Mouse (Mus musculus) liver, embryonic 14.5 days (tissue): ENCODE measurements at regions not wholly inside any gene's neighbourhood (a gene's known extent, or its start where the extent isn't known, plus 50 kb on each side); places are given as distances from the start of the nearest gene placed in this dataset.

Experiments used
- ATAC-seq: fragments of 200-750 bp; cut with Nextera tagmentation; 2 replicates; pipeline ENCODE4 v1.8.0; 2017; ENCODE audit warnings: moderate number of reproducible peaks, mild to moderate bottlenecking, moderate library complexity; ENCODE audit not compliant: insufficient read depth
- DNase-seq, 3 experiments: peaks; one replicate each; pipeline ENCODE4 v3.0.0-alpha.2; 2012 to 2013; ENCODE audit warnings: low read depth in 3 of 3, low spot score in 3 of 3
- H3K27ac ChIP-seq: fragments of 300-500 bp; sonication (generic); 2 replicates; pipeline ENCODE4 v1.5.1; 2014; ENCODE audit warnings: moderate library complexity, mild to moderate bottlenecking, control low read depth, inconsistent platforms
- H3K27me3 ChIP-seq: fragments of 300-500 bp; sonication (generic); 2 replicates; pipeline ENCODE4 v1.6.1; 2014; ENCODE audit warnings: mild to moderate bottlenecking, low read length, moderate library complexity; ENCODE audit not compliant: control insufficient read depth, insufficient read depth
- H3K36me3 ChIP-seq: fragments of 300-500 bp; sonication (generic); replicated peaks from 2 replicates; pipeline ENCODE4 v1.6.1; 2014; ENCODE audit warnings: low read depth; ENCODE audit not compliant: control insufficient read depth, insufficient read depth
- H3K4me1 ChIP-seq, 2 experiments: fragments of 200-500 bp in 1 of 2; fragments of 300-500 bp in 1 of 2; sonication (generic) in 1 of 2; replicated peaks; 2 replicates each; pipeline ENCODE4 v1.6.1; 2012 to 2014; ENCODE audit warnings: antibody characterized with exemption in 1 of 2, inconsistent platforms in 1 of 2, low read length in 1 of 2; ENCODE audit not compliant: control insufficient read depth in 2 of 2, insufficient read depth in 2 of 2
- H3K4me2 ChIP-seq: fragments of 300-500 bp; sonication (generic); 2 replicates; pipeline ENCODE4 v1.6.1; 2014; ENCODE audit warnings: low read depth, mild to moderate bottlenecking, control low read depth, moderate library complexity
- H3K4me3 ChIP-seq, 2 experiments: fragments of 200-500 bp in 1 of 2; fragments of 300-500 bp in 1 of 2; sonication (generic) in 1 of 2; 2 replicates each; pipeline ENCODE4 v1.5.1; 2012 to 2014; ENCODE audit warnings: low read depth in 2 of 2, low read length in 2 of 2, mild to moderate bottlenecking in 2 of 2, control low read depth in 1 of 2, inconsistent platforms in 1 of 2, moderate library complexity in 1 of 2; ENCODE audit not compliant: insufficient read depth in 1 of 2
- H3K9ac ChIP-seq: fragments of 300-500 bp; sonication (generic); replicated peaks from 2 replicates; pipeline ENCODE4 v1.6.1; 2014; ENCODE audit warnings: mild to moderate bottlenecking, control low read depth, moderate library complexity
- H3K9me3 ChIP-seq: fragments of 300-500 bp; sonication (generic); 2 replicates; pipeline ENCODE4 v1.6.1; 2016; ENCODE audit warnings: low read length, mixed read lengths; ENCODE audit not compliant: control insufficient read depth
- CTCF ChIP-seq: IDR thresholded peaks from 2 replicates; pipeline ENCODE4 v1.5.1; 2016; ENCODE audit warnings: antibody characterized with exemption, low read depth, control low read depth
- EP300 ChIP-seq: IDR thresholded peaks from 2 replicates; pipeline ENCODE4 v1.6.1; 2016; ENCODE audit warnings: antibody characterized with exemption, low read depth
- WGBS: fragments of 180-500 bp; shearing (Covaris S2); extraction: QIAGEN DNeasy Blood & Tissue Kit; methylation state at CpG from one replicate; pipeline ENCODE4 v1.1.7; 2014; ENCODE audit not compliant: insufficient replicate concordance; 5-methylcytosine and 5-hydroxymethylcytosine counted together

DNA sequence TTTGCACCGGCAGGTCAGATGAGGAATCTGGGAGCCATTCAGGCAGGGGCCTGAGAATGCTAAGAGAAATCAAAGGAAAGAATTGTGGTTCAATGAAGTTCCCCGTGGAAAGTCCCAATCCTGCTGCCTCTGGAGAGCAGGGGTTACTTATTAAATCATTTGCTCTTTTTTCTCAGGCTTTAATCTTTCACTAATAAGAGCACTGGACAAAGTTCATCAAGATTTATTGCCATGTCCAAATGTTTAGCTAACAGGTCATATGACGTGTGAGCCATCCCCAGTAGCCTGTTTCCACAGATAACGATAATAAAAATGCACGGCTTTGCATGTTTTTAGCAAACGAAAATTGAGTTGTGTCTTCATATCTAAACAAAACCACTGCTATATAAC lies 62.6 kb upstream of the Prkg2 start:
- 64% methylated on average over 6 of the region's 6 CpGs for WGBS
- ATAC-seq (no peak), DNase-seq (no peak)
- Histone ChIP-seq H3K4me1 (no peaks in the 10 kb centered on the region), H3K36me3 (no peaks in the 10 kb centered on the region), H3K4me2 (no peak overlapping the region), H3K27me3 (no peaks in the 10 kb centered on the region), H3K27ac (no peak overlapping the region), H3K4me3 (no peak overlapping the region), H3K9me3 (no peaks in the 10 kb centered on the region), H3K9ac (no peak overlapping the region)
- TF ChIP-seq EP300 (no peak), CTCF (no peak)

DNA sequence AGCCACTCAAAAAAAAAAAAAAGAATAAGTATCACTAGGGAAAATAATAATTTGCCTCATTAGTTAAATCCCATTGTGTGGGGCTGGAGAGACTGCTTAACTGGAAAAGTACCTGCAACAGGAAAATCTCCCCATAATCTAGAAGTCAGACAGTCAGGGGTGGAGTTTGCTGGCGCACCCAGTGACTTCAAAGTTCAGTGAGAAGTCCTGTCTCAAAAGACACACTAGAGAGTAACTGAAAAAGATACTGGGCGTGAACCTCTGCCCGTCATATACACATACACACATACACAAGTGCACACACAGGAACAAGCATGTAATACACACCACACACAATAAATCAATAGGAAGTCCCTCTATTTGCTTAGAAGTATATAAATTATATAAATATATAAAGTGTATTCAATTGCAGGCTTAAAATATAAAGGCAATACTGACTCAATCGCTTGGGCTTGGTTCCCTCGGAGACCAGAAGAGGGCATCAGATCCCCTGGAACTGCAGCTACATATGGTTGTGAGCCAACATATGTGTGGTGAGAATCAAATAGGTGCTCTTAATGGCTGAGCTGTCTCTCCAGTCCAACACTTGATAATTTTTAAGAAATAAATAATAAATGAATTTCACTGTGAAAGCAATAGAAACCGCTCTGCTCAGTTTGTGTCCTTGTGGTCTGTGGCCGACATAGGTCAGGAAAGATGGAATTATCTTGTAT lies 62.0 kb upstream of the Prkg2 start:
- no peak overlapping the region for H3K9ac ChIP-seq
- no peaks in the 10 kb centered on the region for H3K36me3 ChIP-seq
- WGBS, result 74% methylated on average over 7 of the region's 7 CpGs
- H3K4me3 ChIP-seq, result no peak overlapping the region
- ATAC-seq (no peak), DNase-seq (no peak)
- H3K4me1 ChIP-seq, result no peaks in the 10 kb centered on the region
- no peaks in the 10 kb centered on the region for H3K27me3 ChIP-seq
- no peaks in the 10 kb centered on the region for H3K9me3 ChIP-seq
- H3K27ac ChIP-seq, result no peak overlapping the region
- TF ChIP-seq EP300, result no peak
- TF ChIP-seq CTCF, result no peak
- H3K4me2 ChIP-seq, result no peak overlapping the region
